Comparison of ENCODE assay signal across 8 mouse cellular contexts in genomic region chr11:98682811-98683210, GRCm38 (mm10). TPM values are rescaled to one million over a fixed set of nuclear protein-coding genes. Genes with fewer than 3 reads are reported as not detected.
A peak's percentile ranks its signal among the peaks of the same experiment; 100 is the strongest.
DNase-seq lines count a peak whose midpoint lies in the region; ATAC-seq and TF ChIP-seq lines count a peak whose summit lies in the region.

No protein-coding gene starts in this region.

- peak overlapping the region; percentile 83 for H3K4me2 ChIP-seq in kidney, embryonic 16.5 days (replicated peaks; ENCODE audit: low read depth, low read length)
- H3K4me2 ChIP-seq in hindbrain, embryonic 15.5 days, result peak overlapping the region; percentile 83
- H3K4me2 ChIP-seq in myocyte (ENCODE audit: low read depth), result peak overlapping the region; percentile 73

- H3K9ac ChIP-seq in kidney, embryonic 16.5 days (replicated peaks; ENCODE audit: low read length), result peak overlapping the region; percentile 99
- H3K9ac ChIP-seq in hindbrain, embryonic 15.5 days, result peak overlapping the region; percentile 94

- no peaks in the 10 kb centered on the region for H3K9me3 ChIP-seq in kidney, embryonic 16.5 days (ENCODE audit: low read length)
- H3K9me3 ChIP-seq in hindbrain, embryonic 15.5 days, result no peaks in the 10 kb centered on the region

- intact Hi-C loops in left cerebral cortex, postnatal 36 days (cut with DNase I), result no loop called here

- DNase-seq in kidney, postnatal 14 days, result no peak
- no peak for DNase-seq in left cerebral cortex, postnatal 36 days (ENCODE audit: low spot score in 2 of 2)
- DNase-seq in cerebellum, adult 18-20 months, result no peak

- peaks cover 26% of the 10 kb centered on the region for H3K36me3 ChIP-seq in kidney, embryonic 16.5 days (ENCODE audit: insufficient read depth, low read length)
- H3K36me3 ChIP-seq in hindbrain, embryonic 15.5 days, result peaks cover 25% of the 10 kb centered on the region
- H3K36me3 ChIP-seq in myocyte (ENCODE audit: control insufficient read depth, insufficient read depth), result peaks cover 26% of the 10 kb centered on the region

- no peak for TF ChIP-seq CTCF in cortical plate, adult 2 months (IDR thresholded peaks at IDR 0.05; ENCODE audit: extremely low read depth, insufficient read depth, low read length)

- peaks cover 28% of the 10 kb centered on the region for H3K79me2 ChIP-seq in myocyte (ENCODE audit: control insufficient read depth, insufficient read depth)

- peak; percentile 13 for ATAC-seq in kidney, embryonic 16.5 days (ENCODE audit: low FRiP score, low TSS enrichment)
- peak; percentile 13; the same call in 1 of the 2 replicates for ATAC-seq in hindbrain, embryonic 15.5 days (ENCODE audit: low FRiP score, low read depth)
- ATAC-seq in frontal cortex, adult (ENCODE audit: low TSS enrichment), result no peak

- H3K4me3 ChIP-seq in kidney, embryonic 16.5 days (ENCODE audit: low read length), result peak overlapping the region; percentile 97
- H3K4me3 ChIP-seq in cortical plate, adult 2 months (ENCODE audit: insufficient read depth, low read length), result peak overlapping the region; percentile 97
- peak overlapping the region; percentile 76 for H3K4me3 ChIP-seq in hindbrain, embryonic 15.5 days
- H3K4me3 ChIP-seq in myocyte, result peak overlapping the region; percentile 96

- peak overlapping the region; percentile 81 for H3K27ac ChIP-seq in kidney, embryonic 16.5 days (ENCODE audit: low read length)
- H3K27ac ChIP-seq in cortical plate, adult 2 months (ENCODE audit: insufficient read depth, low read length), result peak overlapping the region; percentile 4; the same call in 1 of the 2 replicates
- peak overlapping the region; percentile 77 for H3K27ac ChIP-seq in hindbrain, embryonic 15.5 days (replicated peaks)

- H3K4me1 ChIP-seq in kidney, embryonic 16.5 days (ENCODE audit: insufficient read depth, low read length), result peaks cover 42% of the 10 kb centered on the region
- no peaks in the 10 kb centered on the region for H3K4me1 ChIP-seq in cortical plate, adult 2 months (ENCODE audit: control insufficient read depth, insufficient read depth, low read length)
- H3K4me1 ChIP-seq in hindbrain, embryonic 15.5 days (replicated peaks), result peaks cover 17% of the 10 kb centered on the region

- WGBS in kidney, embryonic 16.5 days, result under 1% methylated on average over 23 of the region's 23 CpGs
- WGBS in hindbrain, embryonic 15.5 days, result 0% methylated on average over 23 of the region's 23 CpGs

- H3ac ChIP-seq in myocyte (ENCODE audit: control insufficient read depth, insufficient read length), result peak overlapping the region; percentile 87

- no peaks in the 10 kb centered on the region for H3K27me3 ChIP-seq in kidney, embryonic 16.5 days (ENCODE audit: insufficient read depth, low read length)
- no peaks in the 10 kb centered on the region for H3K27me3 ChIP-seq in hindbrain, embryonic 15.5 days
- no peaks in the 10 kb centered on the region for H3K27me3 ChIP-seq in myocyte (ENCODE audit: control insufficient read depth, insufficient read depth, insufficient read length)

- no peak for TF ChIP-seq POLR2A in cortical plate, adult 2 months (IDR thresholded peaks at IDR 0.05; ENCODE audit: extremely low read depth, insufficient read depth, low read length)
- TF ChIP-seq POLR2A in myocyte (IDR thresholded peaks at IDR 0.05; ENCODE audit: insufficient read length, low read depth), result no peak

TF ChIP-seq in myocyte, 11 proteins besides CTCF, POLR2A, EP300 and RAD21:
- TF ChIP-seq CEBPB (IDR thresholded peaks at IDR 0.05; ENCODE audit: insufficient read depth, poor library complexity, severe bottlenecking) (no peak), USF1 (IDR thresholded peaks at IDR 0.05; ENCODE audit: low read depth) (no peak), MAX (IDR thresholded peaks at IDR 0.05; ENCODE audit: low read depth) (no peak), TCF12 (IDR thresholded peaks at IDR 0.05; ENCODE audit: insufficient read depth, poor library complexity, severe bottlenecking) (no peak), TCF3 (IDR thresholded peaks at IDR 0.05; ENCODE audit: insufficient read length, low read depth) (no peak), SRF (IDR thresholded peaks at IDR 0.05; ENCODE audit: control insufficient read depth, insufficient read length, low read depth) (no peak), POLR2AphosphoS2 (IDR thresholded peaks at IDR 0.05; ENCODE audit: insufficient read length, low read depth) (no peak), E2F4 (IDR thresholded peaks at IDR 0.05; ENCODE audit: insufficient read depth) (no peak), MYOD1 (IDR thresholded peaks at IDR 0.05; ENCODE audit: control insufficient read depth in 1 of 3, insufficient read length in 2 of 3, low read depth in 2 of 3) (no peak), REST (IDR thresholded peaks at IDR 0.05; ENCODE audit: insufficient read depth, insufficient read length) (no peak), MYOG (IDR thresholded peaks at IDR 0.05; ENCODE audit: control insufficient read depth in 1 of 3, insufficient read depth in 1 of 3, insufficient read length in 2 of 3, low read depth in 2 of 3) (no peak)

RNA-seq across cellular contexts. Expression of gene Psmd3, which starts 0.5 kb away (rescaled TPM):
- polyA plus RNA-seq in kidney, embryonic 16.5 days (2015; fragmentation: Nextera tagmentation; extraction: Ambion mirVana), result 289 and 303 TPM in 2 replicates
- 188 and 190 TPM in 2 replicates for polyA plus RNA-seq in cortical plate, adult 2 months (2012; rRNA removed)
- polyA plus RNA-seq in hindbrain, embryonic 15.5 days (2015; fragmentation: Nextera tagmentation; extraction: Ambion mirVana), result 193 and 204 TPM in 2 replicates
- 250 TPM for polyA plus RNA-seq in myocyte (2012; fragmentation: generic; extraction: Trizol)
- total RNA-seq in left cerebral cortex, postnatal 36 days (2021), result 100 to 1,000 TPM; 131 to 145 TPM

RNA-seq across cellular contexts. Expression of gene Csf3, which starts 18.3 kb away (rescaled TPM):
- polyA plus RNA-seq in kidney, embryonic 16.5 days (2015; fragmentation: Nextera tagmentation; extraction: Ambion mirVana), result 0.11 TPM in 1 of 2 replicates, not detected in the other
- 0.08 TPM in 1 of 2 replicates, not detected in the other for polyA plus RNA-seq in cortical plate, adult 2 months (2012; rRNA removed)
- polyA plus RNA-seq in hindbrain, embryonic 15.5 days (2015; fragmentation: Nextera tagmentation; extraction: Ambion mirVana), result not detected in 2 replicates
- not detected for polyA plus RNA-seq in myocyte (2012; fragmentation: generic; extraction: Trizol)
- total RNA-seq in left cerebral cortex, postnatal 36 days (2021), result not detected

RNA-seq across cellular contexts. Expression of gene Gsdma, which starts 18.7 kb away (rescaled TPM):
- not detected in 2 replicates for polyA plus RNA-seq in kidney, embryonic 16.5 days (2015; fragmentation: Nextera tagmentation; extraction: Ambion mirVana)
- 0.04 and 0.06 TPM in 2 replicates for polyA plus RNA-seq in cortical plate, adult 2 months (2012; rRNA removed)
- polyA plus RNA-seq in hindbrain, embryonic 15.5 days (2015; fragmentation: Nextera tagmentation; extraction: Ambion mirVana), result 0.09 TPM in 1 of 2 replicates, not detected in the other
- 0.04 TPM for polyA plus RNA-seq in myocyte (2012; fragmentation: generic; extraction: Trizol)
- not detected for total RNA-seq in left cerebral cortex, postnatal 36 days (2021)

RNA-seq across cellular contexts. Expression of gene Gsdma2, which starts 36.3 kb away (rescaled TPM):
- not detected in 2 replicates for polyA plus RNA-seq in kidney, embryonic 16.5 days (2015; fragmentation: Nextera tagmentation; extraction: Ambion mirVana)
- not detected in 2 replicates for polyA plus RNA-seq in cortical plate, adult 2 months (2012; rRNA removed)
- polyA plus RNA-seq in hindbrain, embryonic 15.5 days (2015; fragmentation: Nextera tagmentation; extraction: Ambion mirVana), result not detected in 2 replicates
- polyA plus RNA-seq in myocyte (2012; fragmentation: generic; extraction: Trizol), result not detected
- not detected for total RNA-seq in left cerebral cortex, postnatal 36 days (2021)

RNA-seq across cellular contexts. Expression of gene Med24, which starts 46.4 kb away (rescaled TPM):
- polyA plus RNA-seq in kidney, embryonic 16.5 days (2015; fragmentation: Nextera tagmentation; extraction: Ambion mirVana), result 71.4 and 73.9 TPM in 2 replicates
- 127 and 144 TPM in 2 replicates for polyA plus RNA-seq in cortical plate, adult 2 months (2012; rRNA removed)
- polyA plus RNA-seq in hindbrain, embryonic 15.5 days (2015; fragmentation: Nextera tagmentation; extraction: Ambion mirVana), result 67.0 and 70.3 TPM in 2 replicates
- polyA plus RNA-seq in myocyte (2012; fragmentation: generic; extraction: Trizol), result 32.5 TPM
- total RNA-seq in left cerebral cortex, postnatal 36 days (2021), result 100 to 1,000 TPM; 123 to 133 TPM

Comparison
In these comparisons a context has a peak if more than half of its experiments do, and no peak if none do; other contexts are left out.
1. H3K27ac ChIP-seq: peak in every context shown above with its lines; median percentile 81 in kidney, embryonic 16.5 days; 77 in hindbrain, embryonic 15.5 days; 4 in cortical plate, adult 2 months.